Mouse (Mus musculus): ENCODE data around the gene Alg14.

The Alg14 gene

GRCm38 (mm10) chr3:121291560-121292258 lies at the start of gene Alg14:
Gene Alg14, plus strand, starts transcription at chr3:121291773.
- peak; percentile 96 for DNase-seq

- no peak for DNase-seq
Observed at GRCm38 (mm10) chr3:121242111-121242936, 49.2 kb upstream of the Alg14 start.

GRCm38 (mm10) chr3:121242941-121243340 lies 48.6 kb upstream of the Alg14 start:
- peak; percentile 49 for DNase-seq

- no peak for DNase-seq
Observed at GRCm38 (mm10) chr3:121250048-121250447, 41.5 kb upstream of the Alg14 start.

- DNase-seq: no peak
Observed at GRCm38 (mm10) chr3:121250576-121251433, 40.8 kb upstream of the Alg14 start.

GRCm38 (mm10) chr3:121255501-121255900 lies 36.1 kb upstream of the Alg14 start:
- DNase-seq: no peak

GRCm38 (mm10) chr3:121256131-121256530 lies 35.4 kb upstream of the Alg14 start:
- no peak for DNase-seq

GRCm38 (mm10) chr3:121257418-121257817 lies 34.2 kb upstream of the Alg14 start:
- no peak for DNase-seq

- DNase-seq: no peak
Observed at GRCm38 (mm10) chr3:121258521-121259478, 32.8 kb upstream of the Alg14 start.

GRCm38 (mm10) chr3:121260041-121260440 lies 31.5 kb upstream of the Alg14 start:
- no peak for DNase-seq

- no peak for DNase-seq
Observed at GRCm38 (mm10) chr3:121260831-121261230, 30.7 kb upstream of the Alg14 start.

GRCm38 (mm10) chr3:121261251-121261650 lies 30.3 kb upstream of the Alg14 start:
- DNase-seq: no peak

GRCm38 (mm10) chr3:121261939-121262520 lies 29.5 kb upstream of the Alg14 start:
- DNase-seq: no peak

GRCm38 (mm10) chr3:121262521-121263204 lies 28.9 kb upstream of the Alg14 start:
- DNase-seq: peak; percentile 60

GRCm38 (mm10) chr3:121263205-121263548 lies 28.4 kb upstream of the Alg14 start:
- DNase-seq: peak; percentile 50

- DNase-seq: no peak
Observed at GRCm38 (mm10) chr3:121264242-121264641, 27.3 kb upstream of the Alg14 start.

GRCm38 (mm10) chr3:121267283-121267682 lies 24.3 kb upstream of the Alg14 start:
- no peak for DNase-seq

GRCm38 (mm10) chr3:121272577-121272976 lies 19.0 kb upstream of the Alg14 start:
- DNase-seq: no peak

- DNase-seq: no peak
Observed at GRCm38 (mm10) chr3:121274010-121274409, 17.6 kb upstream of the Alg14 start.

GRCm38 (mm10) chr3:121277009-121277408 lies 14.6 kb upstream of the Alg14 start:
- DNase-seq: no peak

GRCm38 (mm10) chr3:121277557-121277956 lies 14.0 kb upstream of the Alg14 start:
- DNase-seq: no peak
